Mouse (Mus musculus): Measurements from ENCODE around the gene Pgbd1. TPM values are rescaled to one million over a fixed set of nuclear protein-coding genes. Genes with fewer than 3 reads are reported as not detected.

Pgbd1 gene
- total and polyA plus RNA-seq, 2 experiments from 2014 or later = 2.1 to 6.3 TPM

DNA sequence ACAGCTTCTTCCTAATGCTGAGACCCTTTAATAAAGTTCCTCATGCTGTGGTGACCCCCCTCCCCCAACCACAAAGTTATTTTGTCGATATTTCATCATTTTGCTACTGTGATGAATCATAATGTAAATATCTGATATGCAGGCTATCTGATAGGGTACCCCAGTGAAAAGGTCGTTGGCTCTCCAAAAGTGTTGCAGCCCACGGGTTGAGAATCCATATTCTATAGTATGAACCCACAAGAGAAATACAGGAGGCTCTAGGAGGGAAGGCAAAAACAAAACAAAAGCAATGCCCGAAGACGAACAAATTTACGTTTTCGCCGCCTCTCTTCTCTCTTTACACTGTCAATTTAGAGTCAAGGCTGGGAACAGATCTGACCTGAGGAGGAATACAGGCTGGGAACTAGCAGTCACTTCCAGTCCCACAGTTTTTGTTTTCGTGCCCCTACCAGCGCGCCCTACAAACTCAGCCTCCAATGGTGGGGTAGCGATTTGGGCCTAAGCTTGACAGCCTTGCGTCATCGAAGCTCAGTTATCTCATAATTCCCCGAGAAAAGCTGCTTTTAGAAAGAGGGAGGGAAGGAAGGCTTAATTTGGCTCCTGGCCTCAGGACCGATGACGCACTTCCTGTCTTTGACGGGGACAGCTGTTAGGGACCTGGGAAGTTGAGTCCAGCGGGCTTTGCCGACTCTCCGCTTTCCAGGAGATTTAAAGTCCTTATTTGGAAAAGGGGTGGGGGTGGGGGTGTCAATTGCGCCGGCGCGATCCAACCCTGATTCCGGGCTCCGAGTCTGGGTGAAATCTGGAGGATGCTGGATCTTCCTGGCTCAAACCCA lies 32.7 kb downstream of the Pgbd1 start:
- no peaks in the 10 kb centered on the region for H3K27me3 ChIP-seq (ENCODE audit: insufficient read depth, low read length)
- peak overlapping the region; percentile 50 for H3K9ac ChIP-seq (replicated peaks; ENCODE audit: low read length)
- no peaks in the 10 kb centered on the region for H3K9me3 ChIP-seq (ENCODE audit: low read length)
- no peaks in the 10 kb centered on the region for H3K4me1 ChIP-seq (ENCODE audit: insufficient read depth, low read length)
- peak overlapping the region; percentile 45 for H3K4me3 ChIP-seq (ENCODE audit: low read length)
- peak; percentile 95 for DNase-seq (ENCODE audit: low spot score)
- H3K4me2 ChIP-seq (ENCODE audit: low read depth, low read length) = peak overlapping the region; percentile 61
- ATAC-seq = peak; percentile 98
- no peaks in the 10 kb centered on the region for H3K36me3 ChIP-seq (ENCODE audit: insufficient read depth, low read length)
- no peak for TF ChIP-seq CTCF (IDR thresholded peaks at IDR 0.05; ENCODE audit: low read depth)
- WGBS = 3% methylated on average over 27 of the region's 27 CpGs
- H3K27ac ChIP-seq = peak overlapping the region; percentile 72

DNA sequence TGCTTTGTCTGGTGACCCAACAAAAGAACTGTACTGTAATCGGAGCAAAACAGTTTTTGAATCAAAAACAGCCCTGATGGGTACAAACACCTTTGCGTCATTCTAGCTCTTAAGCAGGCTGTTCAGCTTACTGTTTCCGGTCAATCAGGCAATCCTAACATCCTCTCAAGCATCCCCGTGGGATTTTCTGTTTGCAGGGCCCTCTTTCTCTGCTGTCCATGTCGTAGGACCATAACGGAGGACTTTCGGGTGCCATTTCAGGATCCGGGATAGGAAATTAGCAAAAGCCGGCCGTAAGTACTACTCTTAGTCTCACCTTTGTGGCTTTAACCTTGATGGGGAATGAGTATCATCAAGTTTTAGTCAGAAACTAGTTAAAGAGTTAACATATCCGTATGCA lies 33.5 kb downstream of the Pgbd1 start:
- TF ChIP-seq CTCF (IDR thresholded peaks at IDR 0.05; ENCODE audit: low read depth) = no peak
- Histone ChIP-seq H3K9ac (replicated peaks; ENCODE audit: low read length) (peak overlapping the region; percentile 50; the same call in 1 of the 2 replicates), H3K27ac (0 out of 2 replicates have a peak overlapping the region, but pooled peaks have one; percentile 72), H3K4me1 (ENCODE audit: insufficient read depth, low read length) (no peaks in the 10 kb centered on the region), H3K27me3 (ENCODE audit: insufficient read depth, low read length) (no peaks in the 10 kb centered on the region), H3K4me3 (ENCODE audit: low read length) (no peak overlapping the region; the same call in 1 of the 2 replicates), H3K4me2 (ENCODE audit: low read depth, low read length) (peak overlapping the region; percentile 61; the same call in 1 of the 2 replicates), H3K36me3 (ENCODE audit: insufficient read depth, low read length) (no peaks in the 10 kb centered on the region), H3K9me3 (ENCODE audit: low read length) (no peaks in the 10 kb centered on the region)
- no peak for ATAC-seq
- 79% methylated on average over 11 of the region's 11 CpGs for WGBS
- DNase-seq (ENCODE audit: low spot score) = no peak

DNA sequence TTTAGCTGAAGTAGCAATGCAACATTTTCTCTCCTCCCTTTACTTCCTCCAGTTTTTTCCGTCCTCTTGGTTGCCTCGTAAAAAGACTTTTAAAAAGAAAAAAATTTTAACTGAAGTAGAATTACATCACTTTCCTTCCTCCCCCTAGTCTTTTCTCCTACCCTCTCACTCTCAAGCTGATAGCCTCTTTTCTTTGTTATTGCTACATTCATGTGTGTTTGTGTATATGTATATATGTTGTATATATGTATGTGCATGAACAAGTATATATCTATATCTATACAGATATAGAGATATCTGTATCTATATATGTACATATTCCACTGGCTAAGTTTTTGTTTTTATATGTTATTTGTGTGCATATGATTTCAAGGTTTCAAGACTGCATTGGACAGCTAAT lies 38.0 kb downstream of the Pgbd1 start:
- peaks cover 3% of the 10 kb centered on the region; the same call in 1 of the 2 replicates for H3K4me1 ChIP-seq (ENCODE audit: insufficient read depth, low read length)
- no peaks in the 10 kb centered on the region for H3K9me3 ChIP-seq (ENCODE audit: low read length)
- H3K4me2 ChIP-seq (ENCODE audit: low read depth, low read length) = peak overlapping the region; percentile 74
- 0% methylated on average over 2 of the region's 2 CpGs for WGBS
- ATAC-seq (peak; percentile 42), DNase-seq (ENCODE audit: low spot score) (no peak)
- no peak for TF ChIP-seq CTCF (IDR thresholded peaks at IDR 0.05; ENCODE audit: low read depth)
- peak overlapping the region; percentile 88 for H3K9ac ChIP-seq (replicated peaks; ENCODE audit: low read length)
- H3K4me3 ChIP-seq (ENCODE audit: low read length) = peak overlapping the region; percentile 91
- H3K27me3 ChIP-seq (ENCODE audit: insufficient read depth, low read length) = no peaks in the 10 kb centered on the region
- H3K27ac ChIP-seq = no peak overlapping the region
- H3K36me3 ChIP-seq (ENCODE audit: insufficient read depth, low read length) = no peaks in the 10 kb centered on the region

DNA sequence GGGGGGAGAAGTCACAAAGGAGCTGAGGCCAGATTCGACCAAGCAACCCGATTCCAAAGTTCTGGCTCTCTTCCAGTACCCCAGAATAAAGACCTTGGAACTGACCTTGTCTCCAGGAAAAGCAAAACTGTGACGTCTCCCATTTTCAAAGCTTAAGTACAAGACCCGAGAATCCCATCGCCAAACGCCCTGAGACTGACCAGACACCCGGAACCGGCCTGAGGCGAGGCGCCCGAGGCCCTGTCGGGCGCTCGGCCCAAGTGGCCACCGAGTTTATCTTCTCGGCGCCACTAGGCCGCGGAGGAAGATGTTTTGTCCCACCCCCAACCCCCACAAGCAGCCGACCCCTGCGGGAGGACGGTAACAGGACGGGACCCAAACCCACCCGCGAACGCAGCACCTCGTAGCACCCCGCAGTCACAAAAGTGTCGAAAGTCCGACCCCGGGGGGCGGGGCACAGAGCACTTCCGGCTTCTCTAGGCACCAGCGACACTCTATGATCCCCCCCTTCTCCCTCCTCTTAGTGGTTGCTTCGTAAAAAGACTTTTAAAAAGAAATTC lies 38.5 kb downstream of the Pgbd1 start, which contains the start of gene Zkscan3:
TSS of gene Zkscan3 (minus strand) at position 469 of the 560 bp plus-strand sequence.
- H3K27me3 ChIP-seq (ENCODE audit: insufficient read depth, low read length) = no peaks in the 10 kb centered on the region
- peaks cover 3% of the 10 kb centered on the region; the same call in 1 of the 2 replicates for H3K4me1 ChIP-seq (ENCODE audit: insufficient read depth, low read length)
- H3K4me3 ChIP-seq (ENCODE audit: low read length) = peak within 1 kb of the TSS; percentile 91
- under 1% methylated on average over 35 of the region's 35 CpGs for WGBS
- no peak for TF ChIP-seq CTCF (IDR thresholded peaks at IDR 0.05; ENCODE audit: low read depth)
- H3K4me2 ChIP-seq (ENCODE audit: low read depth, low read length) = peak within 1 kb of the TSS; percentile 74
- no peaks in the 10 kb centered on the region for H3K36me3 ChIP-seq (ENCODE audit: insufficient read depth, low read length)
- ATAC-seq = peak; percentile 96
- no peaks in the 10 kb centered on the region for H3K9me3 ChIP-seq (ENCODE audit: low read length)
- H3K9ac ChIP-seq (replicated peaks; ENCODE audit: low read length) = peak within 1 kb of the TSS; percentile 88
- H3K27ac ChIP-seq = peak within 1 kb of the TSS; percentile 83
- peak; percentile 95 for DNase-seq (ENCODE audit: low spot score)

DNA sequence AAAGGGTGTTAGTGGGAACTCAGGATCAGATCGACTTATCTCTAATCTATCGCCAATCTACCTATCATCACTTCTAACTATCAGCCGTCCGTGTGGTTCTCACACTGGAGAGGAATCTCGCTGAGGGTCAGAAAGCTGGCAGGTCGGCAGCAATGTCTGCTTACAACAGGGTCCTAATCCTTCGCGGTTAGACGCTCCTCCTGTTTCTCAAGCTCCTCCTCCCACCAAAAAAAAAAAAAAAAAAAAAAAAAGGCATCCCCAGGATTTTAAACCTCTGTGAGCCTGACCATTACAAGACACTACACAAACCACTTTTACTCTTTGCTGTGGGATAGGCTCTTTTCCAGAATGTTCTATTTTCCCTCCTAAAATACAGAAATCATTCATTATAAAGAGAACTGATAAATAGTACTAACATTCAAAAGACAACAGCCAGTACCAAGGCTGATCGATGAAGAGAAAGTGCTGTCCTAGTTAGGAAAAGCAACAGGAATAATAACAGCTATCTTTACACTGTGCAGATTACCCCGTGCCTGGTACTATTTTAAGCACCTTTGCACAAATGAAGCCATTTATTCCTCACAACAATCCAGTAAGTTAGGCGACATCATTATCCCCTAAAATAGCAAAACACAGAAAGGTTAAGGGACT lies 39.1 kb downstream of the Pgbd1 start:
- WGBS = 17% methylated on average over 12 of the region's 12 CpGs
- Histone ChIP-seq H3K9me3 (ENCODE audit: low read length) (no peaks in the 10 kb centered on the region), H3K4me3 (ENCODE audit: low read length) (peak overlapping the region; percentile 91), H3K27me3 (ENCODE audit: insufficient read depth, low read length) (no peaks in the 10 kb centered on the region), H3K27ac (peak overlapping the region; percentile 83), H3K4me1 (ENCODE audit: insufficient read depth, low read length) (peaks cover 3% of the 10 kb centered on the region; the same call in 1 of the 2 replicates), H3K4me2 (ENCODE audit: low read depth, low read length) (peak overlapping the region; percentile 74), H3K36me3 (ENCODE audit: insufficient read depth, low read length) (no peaks in the 10 kb centered on the region; the same call in 1 of the 2 replicates), H3K9ac (replicated peaks; ENCODE audit: low read length) (peak overlapping the region; percentile 88)
- ATAC-seq (peak; percentile 55), DNase-seq (ENCODE audit: low spot score) (no peak)
- TF ChIP-seq CTCF (IDR thresholded peaks at IDR 0.05; ENCODE audit: low read depth) = no peak

DNA sequence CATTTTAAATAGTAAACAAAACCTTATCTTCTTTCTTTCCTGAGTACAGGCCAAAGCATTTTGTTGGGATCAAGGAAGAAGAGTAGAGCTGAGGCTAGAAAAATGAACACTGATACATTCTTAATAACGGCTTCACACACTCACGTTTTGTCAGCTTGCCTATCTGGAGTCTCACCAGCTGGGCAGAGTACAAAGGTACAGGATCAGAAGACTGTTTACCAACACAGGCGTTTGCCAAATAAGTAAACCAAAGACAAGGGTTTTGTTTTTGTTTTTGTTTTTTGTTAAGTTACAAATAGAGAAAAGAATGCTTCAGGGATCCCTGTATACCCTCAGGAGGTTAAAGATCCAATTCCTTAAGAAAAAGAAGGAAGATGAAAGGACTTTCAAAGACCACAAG lies 39.7 kb downstream of the Pgbd1 start:
- ATAC-seq (no peak), DNase-seq (ENCODE audit: low spot score) (no peak)
- no peak for TF ChIP-seq CTCF (IDR thresholded peaks at IDR 0.05; ENCODE audit: low read depth)
- no peak overlapping the region for H3K27ac ChIP-seq
- H3K9ac ChIP-seq (replicated peaks; ENCODE audit: low read length) = peak overlapping the region; percentile 88
- peak overlapping the region; percentile 91 for H3K4me3 ChIP-seq (ENCODE audit: low read length)
- no peaks in the 10 kb centered on the region for H3K9me3 ChIP-seq (ENCODE audit: low read length)
- peak overlapping the region; percentile 74 for H3K4me2 ChIP-seq (ENCODE audit: low read depth, low read length)
- no peaks in the 10 kb centered on the region; the same call in 1 of the 2 replicates for H3K36me3 ChIP-seq (ENCODE audit: insufficient read depth, low read length)
- no peaks in the 10 kb centered on the region for H3K27me3 ChIP-seq (ENCODE audit: insufficient read depth, low read length)
- H3K4me1 ChIP-seq (ENCODE audit: insufficient read depth, low read length) = peaks cover 3% of the 10 kb centered on the region; the same call in 1 of the 2 replicates
- 76% methylated on average over 3 of the region's 3 CpGs for WGBS

Measured in hindbrain, postnatal 0 days (tissue).